Mouse (Mus musculus) gastrocnemius, postnatal 25 days (tissue): ENCODE measurements around the gene Lnx1. TPM values are rescaled to one million over a fixed set of nuclear protein-coding genes. Genes with fewer than 3 reads are reported as not detected.

ENCODE experiments used
- DNase-seq: peaks from one replicate; pipeline ENCODE4 v3.0.0; 2022
- total RNA-seq, 2 experiments: library from RNA; stranded (reverse); gene quantifications; 1 replicate in 1 of 2; 2 replicates in 1 of 2; pipeline ENCODE4 v1.2.3; 2021

Gene Lnx1
- total RNA-seq, 2 experiments from 2014 or later, result 1.5 to 2.7 TPM

GRCm38 (mm10) chr5:74649122-74649521, 53.6 kb downstream of the Lnx1 start:
- DNase-seq, result no peak

- no peak for DNase-seq
Measured at GRCm38 (mm10) chr5:74648216-74648615, 54.5 kb downstream of the Lnx1 start.

- no peak for DNase-seq
Measured at GRCm38 (mm10) chr5:74647584-74647984, 55.1 kb downstream of the Lnx1 start.

GRCm38 (mm10) chr5:74642291-74642690, 60.4 kb downstream of the Lnx1 start:
- DNase-seq, result no peak

- no peak for DNase-seq
Measured at GRCm38 (mm10) chr5:74641000-74641399, 61.7 kb downstream of the Lnx1 start.

- no peak for DNase-seq
Measured at GRCm38 (mm10) chr5:74640504-74640903, 62.2 kb downstream of the Lnx1 start.

GRCm38 (mm10) chr5:74639516-74639915, 63.2 kb downstream of the Lnx1 start:
- no peak for DNase-seq

GRCm38 (mm10) chr5:74634391-74634790, 68.3 kb downstream of the Lnx1 start:
- DNase-seq, result no peak

GRCm38 (mm10) chr5:74633453-74633852, 69.3 kb downstream of the Lnx1 start:
- DNase-seq, result no peak

- DNase-seq, result peak; percentile 70
Measured at GRCm38 (mm10) chr5:74632369-74633114, 70.2 kb downstream of the Lnx1 start.

- no peak for DNase-seq
Measured at GRCm38 (mm10) chr5:74628001-74628400, 74.7 kb downstream of the Lnx1 start.

- no peak for DNase-seq
Measured at GRCm38 (mm10) chr5:74624385-74624784, 78.3 kb downstream of the Lnx1 start.

- no peak for DNase-seq
Measured at GRCm38 (mm10) chr5:74623316-74624000, 79.3 kb downstream of the Lnx1 start.

- no peak for DNase-seq
Measured at GRCm38 (mm10) chr5:74621691-74622470, 80.8 kb downstream of the Lnx1 start.

- DNase-seq, result no peak
Measured at GRCm38 (mm10) chr5:74618573-74619059, 84.1 kb downstream of the Lnx1 start.

GRCm38 (mm10) chr5:74617816-74618572, 84.7 kb downstream of the Lnx1 start:
- DNase-seq, result no peak

GRCm38 (mm10) chr5:74613491-74614151, 89.1 kb downstream of the Lnx1 start:
- no peak for DNase-seq

- no peak for DNase-seq
Measured at GRCm38 (mm10) chr5:74612713-74613112, 90.0 kb downstream of the Lnx1 start.

- no peak for DNase-seq
Measured at GRCm38 (mm10) chr5:74610511-74610910, 92.2 kb downstream of the Lnx1 start.

- no peak for DNase-seq
Measured at GRCm38 (mm10) chr5:74606213-74606612, 96.5 kb downstream of the Lnx1 start.

GRCm38 (mm10) chr5:74603306-74603705, 99.4 kb downstream of the Lnx1 start:
- DNase-seq, result no peak
